Mouse (Mus musculus): Measurements from ENCODE around the gene Prdm2. TPM values are rescaled to one million over a fixed set of nuclear protein-coding genes. Genes with fewer than 3 reads are reported as not detected.
A peak's percentile ranks its signal among the peaks of the same experiment; 100 is the strongest.

Prdm2 gene
- polyA plus RNA-seq, 1 experiment from 2014 or later: 9.6 TPM

- no peak for DNase-seq (ENCODE audit: low spot score)
Observed at GRCm38 (mm10) chr4:143155036-143155435, 57.8 kb downstream of the Prdm2 start.

- DNase-seq (ENCODE audit: low spot score): no peak
Observed at GRCm38 (mm10) chr4:143154571-143154970, 58.2 kb downstream of the Prdm2 start.

GRCm38 (mm10) chr4:143152634-143153033, 60.2 kb downstream of the Prdm2 start:
- no peak for DNase-seq (ENCODE audit: low spot score)

GRCm38 (mm10) chr4:143151267-143151666, 61.5 kb downstream of the Prdm2 start:
- no peak for DNase-seq (ENCODE audit: low spot score)

GRCm38 (mm10) chr4:143147666-143148065, 65.1 kb downstream of the Prdm2 start:
- no peak for DNase-seq (ENCODE audit: low spot score)

- DNase-seq (ENCODE audit: low spot score): no peak
Observed at GRCm38 (mm10) chr4:143143615-143144014, 69.2 kb downstream of the Prdm2 start.

GRCm38 (mm10) chr4:143141645-143142259, 71.0 kb downstream of the Prdm2 start:
- no peak for DNase-seq (ENCODE audit: low spot score)

- no peak for DNase-seq (ENCODE audit: low spot score)
Observed at GRCm38 (mm10) chr4:143140940-143141339, 71.9 kb downstream of the Prdm2 start.

GRCm38 (mm10) chr4:143132433-143132832, 80.4 kb downstream of the Prdm2 start:
- DNase-seq (ENCODE audit: low spot score): no peak

- no peak for DNase-seq (ENCODE audit: low spot score)
Observed at GRCm38 (mm10) chr4:143130441-143130840, 82.4 kb downstream of the Prdm2 start.

- DNase-seq (ENCODE audit: low spot score): no peak
Observed at GRCm38 (mm10) chr4:143129261-143129760, 83.5 kb downstream of the Prdm2 start.

GRCm38 (mm10) chr4:143127171-143127570, 85.6 kb downstream of the Prdm2 start:
- no peak for DNase-seq (ENCODE audit: low spot score)

GRCm38 (mm10) chr4:143126476-143126875, 86.3 kb downstream of the Prdm2 start:
- no peak for DNase-seq (ENCODE audit: low spot score)

GRCm38 (mm10) chr4:143125290-143125689, 87.5 kb downstream of the Prdm2 start:
- no peak for DNase-seq (ENCODE audit: low spot score)

GRCm38 (mm10) chr4:143123043-143123442, 89.8 kb downstream of the Prdm2 start:
- DNase-seq (ENCODE audit: low spot score): no peak

- DNase-seq (ENCODE audit: low spot score): no peak
Observed at GRCm38 (mm10) chr4:143121174-143121573, 91.6 kb downstream of the Prdm2 start.

GRCm38 (mm10) chr4:143120008-143120407, 92.8 kb downstream of the Prdm2 start:
- DNase-seq (ENCODE audit: low spot score): no peak

- DNase-seq (ENCODE audit: low spot score): no peak
Observed at GRCm38 (mm10) chr4:143118843-143119242, 94.0 kb downstream of the Prdm2 start.

- DNase-seq (ENCODE audit: low spot score): no peak
Observed at GRCm38 (mm10) chr4:143115851-143116250, 96.9 kb downstream of the Prdm2 start.

- no peak for DNase-seq (ENCODE audit: low spot score)
Observed at GRCm38 (mm10) chr4:143114232-143114979, 98.4 kb downstream of the Prdm2 start.

GRCm38 (mm10) chr4:143112985-143113384, 99.8 kb downstream of the Prdm2 start:
- DNase-seq (ENCODE audit: low spot score): peak; percentile 67

GRCm38 (mm10) chr4:143112439-143112838, 100.4 kb downstream of the Prdm2 start:
- no peak for DNase-seq (ENCODE audit: low spot score)

GRCm38 (mm10) chr4:143111872-143112271, 100.9 kb downstream of the Prdm2 start:
- DNase-seq (ENCODE audit: low spot score): no peak

All from thymus, postnatal 0 days (tissue).